Mouse (Mus musculus) inflammation-experienced regulatory T-cells, adult 16 weeks (primary cell): Measurements from ENCODE around the gene Olfr487. TPM values are rescaled to one million over a fixed set of nuclear protein-coding genes. Genes with fewer than 3 reads are reported as not detected.

Experiments
- polyA plus RNA-seq: library from polyadenylated mRNA; unstranded; fragments of 100-300 nt; shearing (Covaris generic); gene quantifications from one replicate; pipeline ENCODE4 v1.2.1, GENCODE M21; 2017

Olfr487 gene
- polyA plus RNA-seq: not detected

DNA sequence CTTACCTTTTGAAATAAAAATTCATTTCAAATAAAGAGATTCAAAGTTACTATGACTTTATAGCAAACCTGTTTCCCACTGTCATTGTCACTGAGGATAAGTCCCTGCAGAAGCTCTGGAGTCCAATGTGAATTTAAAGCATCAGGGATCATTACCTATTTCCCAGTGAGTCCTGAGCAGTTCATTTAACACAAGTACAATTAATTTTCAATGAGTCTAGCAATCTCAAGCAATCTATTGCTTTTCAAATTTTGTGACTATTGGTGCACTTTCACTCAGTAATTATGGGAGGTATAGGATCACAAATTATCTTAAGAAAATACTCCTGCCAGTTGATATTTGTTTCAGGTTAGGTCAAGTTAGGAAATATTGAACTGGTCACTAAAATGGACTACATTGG lies at the start of gene Olfr487:
Olfr487 (minus strand) TSS at position 101 of the 400 bp plus-strand sequence.

DNA sequence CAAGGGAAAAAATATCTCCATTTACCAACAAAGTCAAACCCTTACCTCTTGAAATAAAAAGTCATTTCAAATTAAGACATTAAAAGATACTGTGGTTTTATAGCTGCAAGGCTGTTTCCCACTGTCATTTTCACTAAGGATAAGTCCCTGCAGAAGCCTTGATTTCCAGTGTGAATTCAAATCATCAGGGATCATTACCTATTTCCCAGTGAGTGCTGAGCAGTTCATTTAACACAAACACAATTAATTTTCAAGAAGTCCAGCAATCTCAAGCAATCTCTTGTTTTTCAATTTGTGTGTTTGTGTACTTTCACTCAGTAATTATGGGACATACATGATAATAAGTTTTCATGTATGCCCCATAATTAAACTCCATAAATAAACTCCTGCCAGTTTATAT lies 43.8 kb upstream of the Olfr487 start, which contains the start of gene Olfr488:
Olfr488 (minus strand) TSS at position 101 of the 400 bp plus-strand sequence.

DNA sequence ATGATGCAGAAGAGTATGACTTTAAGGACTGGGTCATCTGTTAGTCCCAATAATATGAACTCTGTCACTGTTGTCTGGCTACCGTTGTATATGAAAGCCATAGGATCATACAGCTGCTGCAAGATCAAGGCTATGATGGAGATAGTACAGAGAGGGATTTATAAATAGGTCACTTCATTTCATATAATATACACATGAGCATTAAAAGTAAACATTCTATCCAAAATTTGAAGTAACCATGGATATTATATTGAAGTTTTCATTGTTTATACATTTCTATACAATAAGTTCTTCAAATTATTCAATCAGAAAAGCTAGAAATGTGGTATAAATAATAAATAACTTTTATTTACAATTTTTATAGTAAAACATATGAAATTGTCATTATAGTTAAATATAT lies 41.8 kb downstream of the Olfr487 start, which contains the start of gene Olfr486:
Olfr486 (minus strand) TSS at position 101 of the 400 bp plus-strand sequence.

DNA sequence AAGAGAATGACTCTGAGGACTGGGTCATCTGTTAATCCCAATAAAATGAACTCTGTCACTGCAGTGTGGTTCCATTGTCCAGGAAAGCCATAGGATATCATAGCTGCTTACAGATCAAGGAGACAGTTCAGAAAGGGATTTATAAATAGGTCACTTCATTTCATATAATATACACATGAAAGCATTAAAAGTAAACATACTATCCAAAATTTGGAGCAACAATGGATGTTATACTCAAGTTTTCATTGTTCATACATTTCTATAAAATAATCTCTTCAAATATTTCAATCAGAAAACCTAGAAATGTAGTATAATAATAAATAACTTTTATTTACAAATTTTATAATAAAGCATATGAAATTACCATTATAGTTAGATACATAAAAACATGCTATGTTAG lies 54.7 kb downstream of the Olfr487 start, which contains the start of gene Olfr485:
Olfr485 (minus strand) TSS at position 101 of the 400 bp plus-strand sequence.

Other genes with a start within 250 kb of the Olfr487 start
- not detected for gene Olfr476, start 249.8 kb downstream of the Olfr487 start, polyA plus RNA-seq
- not detected for gene Olfr477, start 227.9 kb downstream of the Olfr487 start, polyA plus RNA-seq
- not detected for gene Olfr478, start 180.6 kb downstream of the Olfr487 start, polyA plus RNA-seq
- gene Olfr479, start 163.9 kb downstream of the Olfr487 start, polyA plus RNA-seq: not detected
- gene Olfr480, start 147.3 kb downstream of the Olfr487 start, polyA plus RNA-seq: not detected
- not detected for gene Olfr481, start 134.8 kb downstream of the Olfr487 start, polyA plus RNA-seq
- 0.16 TPM for gene Olfr482, start 117.0 kb downstream of the Olfr487 start, polyA plus RNA-seq
- gene Olfr483, start 113.8 kb downstream of the Olfr487 start, polyA plus RNA-seq: not detected
- gene Olfr484, start 87.2 kb downstream of the Olfr487 start, polyA plus RNA-seq: not detected
- not detected for gene Olfr485, start 54.8 kb downstream of the Olfr487 start, polyA plus RNA-seq
- gene Olfr486, start 41.9 kb downstream of the Olfr487 start, polyA plus RNA-seq: not detected
- gene Olfr488, start 43.7 kb upstream of the Olfr487 start, polyA plus RNA-seq: not detected
- gene Olfr490, start 74.3 kb upstream of the Olfr487 start, polyA plus RNA-seq: not detected
- not detected for gene Olfr491, start 98.8 kb upstream of the Olfr487 start, polyA plus RNA-seq
- not detected for gene Olfr492, start 109.0 kb upstream of the Olfr487 start, polyA plus RNA-seq
- gene Olfr493, start 132.3 kb upstream of the Olfr487 start, polyA plus RNA-seq: not detected
- gene Olfr494, start 150.7 kb upstream of the Olfr487 start, polyA plus RNA-seq: not detected
- not detected for gene Olfr495, start 178.5 kb upstream of the Olfr487 start, polyA plus RNA-seq
- not detected for gene Olfr497, start 205.8 kb upstream of the Olfr487 start, polyA plus RNA-seq